Mouse (Mus musculus) ovary, postnatal 36 days (tissue): ENCODE measurements around the gene Olfr1138.

Source experiments
- DNase-seq: peaks from one replicate; pipeline ENCODE4 v3.0.0; 2022; ENCODE audit warnings: low spot score, mixed read lengths

The Olfr1138 gene

GRCm38 (mm10) chr2:87739878-87740277 lies at the start of gene Olfr1138:
Olfr1138 (minus strand) TSS chr2:87739978.
- no peak for DNase-seq

GRCm38 (mm10) chr2:87779183-87779582 lies 39.4 kb upstream of the Olfr1138 start, which contains the start of gene Olfr152:
Olfr152 (plus strand) TSS chr2:87779483.
- DNase-seq, result no peak

- DNase-seq, result no peak
Observed at GRCm38 (mm10) chr2:87776143-87776542, 36.4 kb upstream of the Olfr1138 start.

GRCm38 (mm10) chr2:87753891-87754290 lies 14.1 kb upstream of the Olfr1138 start, which contains the start of gene Olfr1141:
Olfr1141 (minus strand) TSS chr2:87753991.
- no peak for DNase-seq

- no peak for DNase-seq
Observed at GRCm38 (mm10) chr2:87743452-87743851, 3.7 kb upstream of the Olfr1138 start, which contains the start of gene Olfr1140. Olfr1140 (plus strand) TSS chr2:87743752.

GRCm38 (mm10) chr2:87713079-87713478 lies 26.7 kb downstream of the Olfr1138 start, which contains the start of gene Olfr1137:
Olfr1137 (minus strand) TSS chr2:87713179.
- no peak for DNase-seq

GRCm38 (mm10) chr2:87693847-87694246 lies 45.9 kb downstream of the Olfr1138 start, which contains the start of gene Olfr1136:
Olfr1136 (minus strand) TSS chr2:87693947.
- DNase-seq, result no peak
